Mouse (Mus musculus) neutrophil, adult 83 days (primary cell): Measurements from ENCODE around the gene Fgf6. TPM values are rescaled to one million over a fixed set of nuclear protein-coding genes. Genes with fewer than 3 reads are reported as not detected.

Experiments
- total RNA-seq, 2 experiments: library from RNA; stranded (reverse); gene quantifications; one replicate each; pipeline ENCODE4 v1.2.4; 2023

The Fgf6 gene
- total RNA-seq, result not detected

GRCm38 (mm10) chr6:127014906-127015770 lies at the start of gene Fgf6:
Fgf6 (plus strand) TSS chr6:127015586.

DNA sequence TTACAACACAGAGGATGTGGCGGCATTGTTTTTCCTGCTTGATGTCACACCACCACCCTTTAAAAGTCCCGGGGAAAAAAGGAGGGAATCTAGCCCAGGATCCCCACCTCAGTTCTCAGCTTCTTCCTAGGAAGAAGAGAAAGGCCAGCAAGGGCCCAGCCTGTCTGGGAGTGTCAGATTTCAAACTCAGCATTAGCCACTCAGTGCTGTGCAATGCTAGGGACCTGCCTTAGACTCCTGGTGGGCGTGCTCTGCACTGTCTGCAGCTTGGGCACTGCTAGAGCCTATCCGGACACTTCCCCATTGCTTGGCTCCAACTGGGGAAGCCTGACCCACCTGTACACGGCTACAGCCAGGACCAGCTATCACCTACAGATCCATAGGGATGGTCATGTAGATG lies 57.4 kb downstream of the Fgf6 start, which contains the start of gene Fgf23:
TSS of gene Fgf23 (plus strand) at position 86 of the 400 bp plus-strand sequence.

Other genes with a start within 250 kb of the Fgf6 start
- 10 to 100 TPM; 39.7 to 46.3 TPM for gene Ndufa9, start 166.4 kb upstream of the Fgf6 start, total RNA-seq
- not detected for gene Akap3, start 162.5 kb upstream of the Fgf6 start, total RNA-seq
- gene Dyrk4, start 93.7 kb upstream of the Fgf6 start, total RNA-seq, result not detected
- gene Rad51ap1, start 76.0 kb upstream of the Fgf6 start, total RNA-seq, result 10 to 100 TPM; 19.9 to 31.7 TPM
- gene D6Wsu163e, start 75.6 kb upstream of the Fgf6 start, total RNA-seq, result 10 to 100 TPM; 23.4 to 23.6 TPM
- not detected for gene Fgf23, start 57.3 kb downstream of the Fgf6 start, total RNA-seq
- gene Tigar, start 94.0 kb downstream of the Fgf6 start, total RNA-seq, result 1 to 10 TPM; 4.3 to 4.7 TPM
- 10 to 100 TPM; 14.5 to 16.7 TPM for gene Ccnd2, start 136.6 kb downstream of the Fgf6 start, total RNA-seq